Mouse (Mus musculus): Measurements from ENCODE around the gene Dpf3.

- no peak for TF ChIP-seq GATA1 (IDR thresholded peaks at IDR 0.05; ENCODE audit: borderline replicate concordance, low read length)
- no peak for TF ChIP-seq FLI1 (IDR thresholded peaks at IDR 0.05; ENCODE audit: low read length)
Measured at GRCm38 (mm10) chr12:83169495-83170209, 317.9 kb downstream of the Dpf3 start.
